Mouse (Mus musculus) midbrain, postnatal 0 days (tissue): Measurements from ENCODE around the gene Taar2. TPM values are rescaled to one million over a fixed set of nuclear protein-coding genes. Genes with fewer than 3 reads are reported as not detected.

Experiments used
- ATAC-seq: fragments of 200-750 bp; cut with Nextera tagmentation; 2 replicates; pipeline ENCODE4 v1.8.0; 2017; ENCODE audit warnings: moderate number of reproducible peaks, mild to moderate bottlenecking, moderate TSS enrichment, moderate library complexity; ENCODE audit not compliant: low FRiP score
- DNase-seq: peaks from one replicate; pipeline ENCODE4 v3.0.0-alpha.2; 2015; ENCODE audit warnings: low spot score
- H3K27ac ChIP-seq: fragments of 300-500 bp; sonication (generic); 2 replicates; pipeline ENCODE4 v1.5.1; 2014; ENCODE audit warnings: low read depth, mild to moderate bottlenecking, low read length, mixed read lengths
- H3K27me3 ChIP-seq: fragments of 300-500 bp; sonication (generic); 2 replicates; pipeline ENCODE4 v1.6.1; 2014; ENCODE audit warnings: low read length, control low read depth, mixed read lengths; ENCODE audit not compliant: insufficient read depth
- H3K36me3 ChIP-seq: fragments of 300-500 bp; sonication (generic); 2 replicates; pipeline ENCODE4 v1.6.1; 2014; ENCODE audit warnings: low read length, control low read depth, mixed read lengths; ENCODE audit not compliant: insufficient read depth
- H3K4me1 ChIP-seq: fragments of 300-500 bp; sonication (generic); 2 replicates; pipeline ENCODE4 v1.6.1; 2014; ENCODE audit warnings: mild to moderate bottlenecking, control low read depth, antibody characterized with exemption, low read length, mixed read lengths; ENCODE audit not compliant: insufficient read depth
- H3K4me2 ChIP-seq: fragments of 300-500 bp; sonication (generic); 2 replicates; pipeline ENCODE4 v1.6.1; 2014; ENCODE audit warnings: low read depth, mild to moderate bottlenecking, low read length, mixed read lengths; ENCODE audit not compliant: poor library complexity, severe bottlenecking
- H3K4me3 ChIP-seq: fragments of 300-500 bp; sonication (generic); 2 replicates; pipeline ENCODE4 v1.5.1; 2014; ENCODE audit warnings: low read depth, mild to moderate bottlenecking, low read length, moderate library complexity
- H3K9ac ChIP-seq: fragments of 300-500 bp; sonication (generic); replicated peaks from 2 replicates; pipeline ENCODE4 v1.6.1; 2014; ENCODE audit warnings: mild to moderate bottlenecking, low read length, moderate library complexity, mixed read lengths; ENCODE audit not compliant: poor library complexity, severe bottlenecking
- H3K9me3 ChIP-seq: fragments of 300-500 bp; sonication (generic); 2 replicates; pipeline ENCODE4 v1.6.1; 2016; ENCODE audit warnings: low read length, control low read depth
- CTCF ChIP-seq: IDR thresholded peaks from 2 replicates; pipeline ENCODE4 v1.5.1; 2016; ENCODE audit warnings: antibody characterized with exemption, mild to moderate bottlenecking
- WGBS: fragments of 180-500 bp; shearing (Covaris S2); extraction: QIAGEN DNeasy Blood & Tissue Kit; methylation state at CpG from one replicate; pipeline ENCODE4 v1.1.7; 2014; 5-methylcytosine and 5-hydroxymethylcytosine counted together
- polyA plus RNA-seq: library from polyadenylated mRNA; unstranded; fragments of >200 nt; fragmentation: Nextera tagmentation; extraction: Ambion mirVana; gene quantifications from 2 replicates; pipeline ENCODE4 v1.2.1, GENCODE M21; 2015
- total RNA-seq: library from RNA; depleted of rRNA; stranded (reverse); fragments of >200 nt; gene quantifications from 2 replicates; pipeline ENCODE4 v1.2.3, GENCODE M21; 2014

Gene Taar2
- total and polyA plus RNA-seq, 2 experiments from 2014 or later, result not detected

GRCm38 (mm10) chr10:23949508-23950005 is 11.2 kb downstream of the Taar2 start, which contains the start of gene Taar3:
Taar3 (plus strand) TSS chr10:23949558.
- no peaks in the 10 kb centered on the region for H3K36me3 ChIP-seq
- ATAC-seq, result 0 out of 2 replicates have a peak, but pooled peaks have one; percentile 38
- no peak for TF ChIP-seq CTCF

DNA sequence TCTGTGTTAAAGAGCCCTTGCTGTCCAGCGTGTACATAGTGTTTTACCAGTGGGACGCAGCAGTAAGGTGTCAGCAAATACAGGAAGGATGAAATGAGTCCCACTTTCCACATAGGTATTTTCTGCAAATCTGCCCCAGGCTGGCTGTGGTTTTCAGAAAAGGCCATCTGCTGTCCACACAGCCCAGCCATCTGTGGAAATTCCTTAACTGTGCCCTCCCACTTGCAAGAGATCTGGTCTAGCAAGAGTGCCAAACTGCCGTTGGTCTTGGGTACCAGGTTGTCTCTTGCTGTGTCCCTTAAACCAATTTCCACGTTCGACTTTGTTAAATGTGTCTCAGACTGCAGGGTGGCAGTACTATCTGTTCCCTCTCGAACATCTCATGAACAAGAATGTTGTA is 13.3 kb downstream of the Taar2 start:
- no peak for ATAC-seq
- no peak overlapping the region for H3K9ac ChIP-seq
- H3K27ac ChIP-seq, result no peak overlapping the region
- H3K36me3 ChIP-seq, result no peaks in the 10 kb centered on the region
- H3K9me3 ChIP-seq, result no peaks in the 10 kb centered on the region
- peak; percentile 23 for DNase-seq
- no peaks in the 10 kb centered on the region; the same call in 1 of the 2 replicates for H3K4me1 ChIP-seq
- TF ChIP-seq CTCF, result no peak
- H3K4me2 ChIP-seq, result no peak overlapping the region
- WGBS, result 90% methylated on average over 6 of the region's 6 CpGs
- no peaks in the 10 kb centered on the region for H3K27me3 ChIP-seq
- H3K4me3 ChIP-seq, result no peak overlapping the region

More at GRCm38 (mm10) chr10:23949508-23950005, 11.2 kb downstream of the Taar2 start, which contains the start of gene Taar3:
- peak; percentile 21 for DNase-seq
- Histone ChIP-seq H3K27ac (no peak within 1 kb of the TSS), H3K9ac (no peak within 1 kb of the TSS), H3K4me2 (no peak within 1 kb of the TSS), H3K4me3 (no peak within 1 kb of the TSS), H3K27me3 (no peaks in the 10 kb centered on the region), H3K9me3 (no peaks in the 10 kb centered on the region), H3K4me1 (no peaks in the 10 kb centered on the region; the same call in 1 of the 2 replicates)
- WGBS, result 68% methylated on average over 16 of the region's 16 CpGs

DNA sequence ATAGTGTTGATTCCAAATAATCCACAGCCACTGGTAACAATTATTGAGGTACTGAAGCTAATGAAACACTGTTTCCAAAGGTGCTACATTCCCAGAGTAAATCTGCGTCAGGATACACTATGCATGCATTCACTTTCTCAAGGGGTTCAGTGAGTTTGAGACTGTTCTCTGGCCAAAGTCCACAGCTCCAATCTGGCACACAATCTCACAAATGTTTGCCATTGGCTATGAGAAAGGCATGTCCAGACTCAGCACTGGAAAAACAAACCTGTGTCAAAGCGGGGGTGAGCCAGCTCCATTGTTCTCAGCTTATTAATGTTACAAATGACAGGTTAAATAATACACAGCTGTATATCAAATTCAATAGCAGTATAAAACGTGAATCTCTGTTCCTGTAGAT is 20.7 kb downstream of the Taar2 start:
- ATAC-seq, result no peak
- Histone ChIP-seq H3K4me1 (no peaks in the 10 kb centered on the region), H3K9me3 (no peaks in the 10 kb centered on the region), H3K4me3 (no peak overlapping the region), H3K27me3 (no peaks in the 10 kb centered on the region), H3K27ac (no peak overlapping the region), H3K4me2 (no peak overlapping the region), H3K9ac (no peak overlapping the region), H3K36me3 (no peaks in the 10 kb centered on the region)
- WGBS, result 71% methylated on average over 3 of the region's 3 CpGs
- DNase-seq, result no peak
- TF ChIP-seq CTCF, result no peak

DNA sequence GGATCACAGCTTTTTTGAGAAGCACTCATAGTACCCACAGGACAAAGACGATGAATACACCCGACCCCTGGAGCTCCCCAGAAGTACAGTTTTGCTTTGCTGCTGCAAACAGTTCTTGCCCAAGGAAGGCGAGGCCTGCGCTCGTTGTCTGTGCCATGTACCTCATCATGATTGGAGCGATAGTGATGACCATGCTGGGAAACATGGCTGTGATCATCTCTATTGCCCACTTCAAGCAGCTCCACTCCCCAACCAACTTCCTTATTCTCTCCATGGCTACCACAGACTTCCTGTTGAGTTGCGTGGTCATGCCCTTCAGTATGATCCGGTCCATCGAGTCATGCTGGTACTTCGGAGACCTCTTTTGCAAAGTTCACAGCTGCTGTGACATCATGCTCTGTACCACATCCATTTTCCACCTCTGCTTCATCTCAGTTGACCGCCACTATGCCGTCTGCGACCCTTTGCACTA is 22.1 kb downstream of the Taar2 start, which contains the start of gene Taar4:
Taar4 (plus strand) TSS at position 51 of the 472 bp plus-strand sequence.
- ATAC-seq (no peak), DNase-seq (no peak)
- Histone ChIP-seq H3K9ac (no peak within 1 kb of the TSS), H3K36me3 (no peaks in the 10 kb centered on the region), H3K4me2 (no peak within 1 kb of the TSS), H3K27me3 (no peaks in the 10 kb centered on the region), H3K4me3 (no peak within 1 kb of the TSS), H3K9me3 (no peaks in the 10 kb centered on the region), H3K27ac (no peak within 1 kb of the TSS), H3K4me1 (no peaks in the 10 kb centered on the region)
- WGBS, result 96% methylated on average over 13 of the region's 13 CpGs
- TF ChIP-seq CTCF, result no peak

DNA sequence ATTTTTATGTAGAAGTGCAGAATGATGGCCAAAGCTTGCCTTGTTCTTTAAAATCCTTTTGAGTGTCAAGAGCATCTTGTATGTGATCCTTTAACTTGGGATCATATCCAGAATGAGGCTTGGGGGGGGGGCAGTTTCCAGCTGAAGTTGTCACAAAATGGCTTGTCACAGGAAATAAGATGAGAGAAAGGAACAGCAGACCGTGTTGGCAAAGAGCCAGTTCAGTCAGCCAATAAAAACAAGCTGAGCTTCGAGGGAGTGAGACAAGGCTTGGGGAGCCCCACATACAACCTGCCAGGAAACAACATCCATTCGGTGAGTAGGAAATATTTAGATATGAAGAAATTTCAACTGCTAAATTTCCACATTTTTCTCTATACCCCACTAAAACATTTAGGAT is 25.1 kb downstream of the Taar2 start:
- no peaks in the 10 kb centered on the region for H3K36me3 ChIP-seq
- no peaks in the 10 kb centered on the region for H3K27me3 ChIP-seq
- 65% methylated on average over 3 of the region's 3 CpGs for WGBS
- ATAC-seq, result no peak
- no peak overlapping the region for H3K27ac ChIP-seq
- no peaks in the 10 kb centered on the region for H3K4me1 ChIP-seq
- no peak overlapping the region for H3K4me2 ChIP-seq
- no peaks in the 10 kb centered on the region for H3K9me3 ChIP-seq
- DNase-seq, result peak; percentile 50
- H3K4me3 ChIP-seq, result no peak overlapping the region
- H3K9ac ChIP-seq, result no peak overlapping the region
- no peak for TF ChIP-seq CTCF

- Histone ChIP-seq H3K27me3 (no peaks in the 10 kb centered on the region), H3K9ac (no peak overlapping the region), H3K36me3 (no peaks in the 10 kb centered on the region), H3K9me3 (no peaks in the 10 kb centered on the region), H3K4me3 (no peak overlapping the region), H3K27ac (no peak overlapping the region), H3K4me1 (no peaks in the 10 kb centered on the region), H3K4me2 (no peak overlapping the region)
- DNase-seq, result no peak
- ATAC-seq, result no peak
- WGBS, result 93% methylated on average over 6 of the region's 6 CpGs
- TF ChIP-seq CTCF, result no peak
Measured at GRCm38 (mm10) chr10:23964921-23965610, 26.7 kb downstream of the Taar2 start.
